ENCODE assay signal across 10 mouse cellular contexts in the genomic region with DNA sequence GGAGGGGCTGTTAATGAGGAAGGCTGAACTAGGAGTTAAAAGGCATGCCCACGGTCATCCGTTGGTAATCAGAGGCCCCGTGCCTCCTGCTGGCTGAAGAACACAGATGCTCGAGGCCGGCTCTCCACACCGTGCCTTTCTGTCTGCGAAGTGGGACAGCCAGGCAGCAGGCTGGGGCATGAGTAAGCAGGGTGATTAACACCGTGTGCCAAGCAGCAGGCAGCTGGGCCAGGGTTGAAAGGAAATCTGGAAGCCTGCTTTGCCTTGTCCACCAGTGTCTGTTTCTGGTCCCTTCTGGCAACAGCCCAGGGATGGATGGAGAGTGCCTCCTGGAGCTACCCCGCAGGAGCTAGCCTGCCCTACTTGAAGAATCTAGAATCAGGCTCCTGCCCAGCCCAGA.
DNase-seq lines count a peak whose midpoint lies in the region; ATAC-seq and TF ChIP-seq lines count a peak whose summit lies in the region.
"Had no signal": no experiment of that assay in that cellular context is flagged by ENCODE, and none has a peak within 500 bp of the region (broad histone marks: within the 10 kb centered on the region; RNA-seq: fewer than 3 reads in every experiment).

No protein-coding gene starts in this region.

- peak; percentile 42 for TF ChIP-seq CTCF in layer of hippocampus, adult 2 months (conservative IDR thresholded peaks at IDR 0.05)
- TF ChIP-seq CTCF in kidney, adult 2 months (conservative IDR thresholded peaks at IDR 0.05; ENCODE audit: insufficient read depth, insufficient read length, low read depth, low read length): no peak

- H3K4me1 ChIP-seq in embryonic facial prominence, embryonic 15.5 days: peaks cover 26% of the 10 kb centered on the region
- peaks cover 2% of the 10 kb centered on the region; the same call in 1 of the 2 replicates for H3K4me1 ChIP-seq in kidney, adult 2 months (ENCODE audit: control insufficient read depth, insufficient read depth, low read length)

- peak; percentile 44; the same call in 1 of the 2 replicates for ATAC-seq in embryonic facial prominence, embryonic 15.5 days (ENCODE audit: insufficient number of reproducible peaks, low FRiP score, low TSS enrichment, low read depth)
- no peak for ATAC-seq in erythroid progenitor cell, adult 5-6 weeks (replicated peaks; ENCODE audit: low FRiP score, poor library complexity, severe bottlenecking)

- H3K4me2 ChIP-seq in embryonic facial prominence, embryonic 15.5 days (replicated peaks): no peak overlapping the region

- 13% methylated on average over 9 of the region's 9 CpGs for WGBS in embryonic facial prominence, embryonic 15.5 days
- 53% methylated on average over 9 of the region's 9 CpGs for WGBS in kidney, adult 2 months

- no peak overlapping the region for H3K4me3 ChIP-seq in embryonic facial prominence, embryonic 15.5 days (replicated peaks)
- no peak overlapping the region for H3K4me3 ChIP-seq in layer of hippocampus, adult 2 months
- no peak overlapping the region for H3K4me3 ChIP-seq in kidney, adult 2 months (ENCODE audit: insufficient read depth, low read depth, low read length)
- H3K4me3 ChIP-seq: erythroblast, embryonic 14.5 days had no signal

- no peak for TF ChIP-seq POLR2A in kidney, adult 2 months (IDR thresholded peaks at IDR 0.05; ENCODE audit: low read depth, low read length)

- no peaks in the 10 kb centered on the region for H3K9me3 ChIP-seq in embryonic facial prominence, embryonic 15.5 days (replicated peaks)
- H3K9me3 ChIP-seq: G1E had no signal

- peak; percentile 9 to 29 for DNase-seq in left cerebral cortex, adult 18-20 months (ENCODE audit: low spot score in 2 of 2)
- no peak for DNase-seq in left cerebral cortex, adult 11 months (ENCODE audit: low spot score)
- DNase-seq in layer of hippocampus, adult 2 months (ENCODE audit: low spot score in 2 of 2): peak; percentile 27 to 69
- peak; percentile 73 for DNase-seq in right cerebral cortex, postnatal 10 days (ENCODE audit: low spot score in 2 of 2)
- no peak for DNase-seq in spleen, postnatal 4 days (ENCODE audit: low spot score in 2 of 2)
- DNase-seq in kidney, adult 2 months: no peak

- 0 out of 2 replicates have a peak overlapping the region, but pooled peaks have one; percentile 13 for H3K27ac ChIP-seq in embryonic facial prominence, embryonic 15.5 days (replicated peaks)
- H3K27ac ChIP-seq in layer of hippocampus, adult 2 months: peak overlapping the region; percentile 36; the same call in 1 of the 2 replicates
- H3K27ac ChIP-seq in kidney, adult 2 months (ENCODE audit: insufficient read depth, low read depth, low read length): no peak overlapping the region

- no peak overlapping the region for H3K9ac ChIP-seq in embryonic facial prominence, embryonic 15.5 days

- no peaks in the 10 kb centered on the region for H3K27me3 ChIP-seq in embryonic facial prominence, embryonic 15.5 days
- H3K27me3 ChIP-seq in kidney, adult 2 months (replicated peaks; ENCODE audit: control insufficient read depth, insufficient read depth, low read length): no peaks in the 10 kb centered on the region

- H3K36me3 ChIP-seq in embryonic facial prominence, embryonic 15.5 days: no peaks in the 10 kb centered on the region
- H3K36me3 ChIP-seq in kidney, adult 2 months (ENCODE audit: control insufficient read depth, insufficient read depth, low read length): no peaks in the 10 kb centered on the region
- H3K36me3 ChIP-seq: G1E had no signal

Comparison
In these comparisons a context has a peak if more than half of its experiments do, and no peak if none do; other contexts are left out.
1. DNase-seq: peak in left cerebral cortex, adult 18-20 months (2 of 2), layer of hippocampus, adult 2 months (2 of 2) and right cerebral cortex, postnatal 10 days (2 of 2); none in left cerebral cortex, adult 11 months (single experiment), spleen, postnatal 4 days (0 of 2) and kidney, adult 2 months (single experiment).